7 mouse cellular contexts compared by ENCODE assay signal in the genomic region with DNA sequence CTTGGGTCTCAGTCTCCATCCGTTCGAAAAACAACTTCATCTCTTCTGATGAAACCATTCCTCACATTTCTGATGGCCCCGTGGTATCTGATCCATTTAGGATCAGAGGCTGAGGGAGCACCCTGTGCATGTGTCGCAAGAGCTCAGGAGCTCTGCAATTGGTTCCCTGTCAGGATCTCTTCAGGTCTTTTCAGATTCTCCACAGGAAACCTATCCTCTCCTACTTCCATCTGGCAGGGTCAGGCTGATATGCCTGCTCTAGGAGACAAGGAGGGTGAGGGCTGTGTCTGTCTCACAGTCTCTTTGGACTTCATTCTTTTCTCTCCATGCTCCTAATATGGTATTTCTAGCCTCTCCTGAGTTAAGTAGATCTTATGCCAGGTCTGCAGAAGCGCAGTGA. TPM values are rescaled to one million over a fixed set of nuclear protein-coding genes. Genes with fewer than 3 reads are reported as not detected.
DNase-seq lines count a peak whose midpoint lies in the region; ATAC-seq and TF ChIP-seq lines count a peak whose summit lies in the region.

No protein-coding gene starts in this region.

- peak overlapping the region; percentile 55 for H3K4me3 ChIP-seq in kidney, adult 2 months (ENCODE audit: insufficient read depth, low read depth, low read length)
- H3K4me3 ChIP-seq in C2C12 (ENCODE audit: insufficient read depth, poor library complexity, severe bottlenecking) (no peak overlapping the region), ES-Bruce4 (ENCODE audit: low read depth, low read length) (peak overlapping the region; percentile 87)
- no peak overlapping the region for H3K4me3 ChIP-seq in intestine, postnatal 0 days (ENCODE audit: low read depth, low read length)

- H3K79me2 ChIP-seq in C2C12 (ENCODE audit: control insufficient read depth, insufficient read depth) = peaks cover 49% of the 10 kb centered on the region

- H3K9ac ChIP-seq in ES-Bruce4 (ENCODE audit: low read depth, poor library complexity, severe bottlenecking) = peak overlapping the region; percentile 61
- H3K9ac ChIP-seq in intestine, postnatal 0 days (ENCODE audit: low read depth, low read length) = no peak overlapping the region

- peaks cover 7% of the 10 kb centered on the region for H3K4me1 ChIP-seq in kidney, adult 2 months (ENCODE audit: control insufficient read depth, insufficient read depth, low read length)
- H3K4me1 ChIP-seq in ES-Bruce4 (ENCODE audit: control insufficient read depth, insufficient read depth, low read length) = peaks cover 6% of the 10 kb centered on the region
- H3K4me1 ChIP-seq in intestine, postnatal 0 days (replicated peaks; ENCODE audit: control insufficient read depth, insufficient read depth, low read length) = peaks cover 5% of the 10 kb centered on the region; the same call in 1 of the 2 replicates

- no peak for TF ChIP-seq POLR2A in kidney, adult 2 months (IDR thresholded peaks at IDR 0.05; ENCODE audit: low read depth, low read length)
- no peak for TF ChIP-seq POLR2A in ES-Bruce4 (IDR thresholded peaks at IDR 0.05; ENCODE audit: insufficient read depth, low read length)

- no peak overlapping the region for H3ac ChIP-seq in C2C12 (ENCODE audit: control insufficient read depth, insufficient read length, low read depth)

- no peaks in the 10 kb centered on the region for H3K9me3 ChIP-seq in ES-Bruce4 (replicated peaks; ENCODE audit: control insufficient read depth, insufficient read depth, low read length, poor library complexity, severe bottlenecking)
- H3K9me3 ChIP-seq in intestine, postnatal 0 days (ENCODE audit: control insufficient read depth) = no peaks in the 10 kb centered on the region

- no peak for ATAC-seq in intestine, postnatal 0 days

- no peaks in the 10 kb centered on the region for H3K36me3 ChIP-seq in kidney, adult 2 months (ENCODE audit: control insufficient read depth, insufficient read depth, low read length)
- H3K36me3 ChIP-seq in C2C12 (ENCODE audit: control insufficient read depth, insufficient read depth) (peaks cover 4% of the 10 kb centered on the region), ES-Bruce4 (ENCODE audit: control insufficient read depth, insufficient read depth, low read length, poor library complexity, severe bottlenecking) (no peaks in the 10 kb centered on the region)
- no peaks in the 10 kb centered on the region; the same call in 1 of the 2 replicates for H3K36me3 ChIP-seq in intestine, postnatal 0 days (ENCODE audit: control insufficient read depth, insufficient read depth)

- H3K79me3 ChIP-seq in C2C12 (ENCODE audit: low read depth) = peaks cover 36% of the 10 kb centered on the region

- WGBS in kidney, adult 2 months = 89% methylated on average over 5 of the region's 5 CpGs
- 88% methylated on average over 5 of the region's 5 CpGs for WGBS in intestine, postnatal 0 days

- no peak overlapping the region for H3K27ac ChIP-seq in kidney, adult 2 months (ENCODE audit: insufficient read depth, low read depth, low read length)
- peak overlapping the region; percentile 26; the same call in 1 of the 2 replicates for H3K27ac ChIP-seq in ES-Bruce4 (ENCODE audit: insufficient read depth, low read length)
- H3K27ac ChIP-seq in intestine, postnatal 0 days (ENCODE audit: low read depth, low read length) = peak overlapping the region; percentile 50; the same call in 1 of the 2 replicates

- no peaks in the 10 kb centered on the region for H3K27me3 ChIP-seq in kidney, adult 2 months (replicated peaks; ENCODE audit: control insufficient read depth, insufficient read depth, low read length)
- no peaks in the 10 kb centered on the region for H3K27me3 ChIP-seq in C2C12 (ENCODE audit: control insufficient read depth, insufficient read depth, insufficient read length)
- no peaks in the 10 kb centered on the region for H3K27me3 ChIP-seq in ES-Bruce4 (ENCODE audit: control insufficient read depth, insufficient read depth, low read length, poor library complexity, severe bottlenecking)
- H3K27me3 ChIP-seq in intestine, postnatal 0 days (replicated peaks; ENCODE audit: control insufficient read depth, insufficient read depth, low read length) = no peaks in the 10 kb centered on the region

- peak overlapping the region; percentile 27; the same call in 1 of the 2 replicates for H3K4me2 ChIP-seq in intestine, postnatal 0 days (replicated peaks; ENCODE audit: low read depth)

- TF ChIP-seq EP300 in ES-Bruce4 (IDR thresholded peaks at IDR 0.05; ENCODE audit: insufficient read depth, low read depth, low read length) = no peak

- no peak for DNase-seq in kidney, adult 2 months
- DNase-seq in kidney, postnatal 14 days = no peak
- no peak for DNase-seq in testis, postnatal 10 days (ENCODE audit: low spot score)
- no peak for DNase-seq in yolk sac, embryonic 10.5 days (ENCODE audit: low spot score)

- no peak for TF ChIP-seq CTCF in kidney, adult 2 months (conservative IDR thresholded peaks at IDR 0.05; ENCODE audit: insufficient read depth, insufficient read length, low read depth, low read length)
- TF ChIP-seq CTCF in C2C12 (IDR thresholded peaks at IDR 0.05; ENCODE audit: control insufficient read depth, insufficient read depth, insufficient read length) (no peak), ES-Bruce4 (IDR thresholded peaks at IDR 0.05; ENCODE audit: low read depth, low read length) (no peak)
- no peak for TF ChIP-seq CTCF in intestine, postnatal 0 days (IDR thresholded peaks at IDR 0.05; ENCODE audit: low read depth)

TF ChIP-seq in C2C12, 6 proteins besides CTCF, POLR2A, EP300 and RAD21:
- TF ChIP-seq MYOD1 (IDR thresholded peaks at IDR 0.05; ENCODE audit: control insufficient read depth, insufficient read length, low read depth) = no peak
- peak; percentile 3 for TF ChIP-seq CEBPB (IDR thresholded peaks at IDR 0.05; ENCODE audit: low read depth)

RNA-seq across cellular contexts. Expression of gene Fam160b1, which starts 2.7 kb away (rescaled TPM):
- 7.3 and 8.0 TPM in 2 replicates for polyA plus RNA-seq in kidney, adult 2 months (2012; rRNA removed)
- 7.3 TPM for polyA plus RNA-seq in C2C12 (2012; fragmentation: generic; extraction: Trizol)
- polyA plus RNA-seq in ES-Bruce4 (2011; ENCODE audit: insufficient read depth, insufficient read length, low read depth, missing spikeins) = 26.1 and 26.7 TPM in 2 replicates
- 13.9 and 14.9 TPM in 2 replicates for polyA plus RNA-seq in intestine, postnatal 0 days (2015; fragmentation: Nextera tagmentation; extraction: Ambion mirVana)

RNA-seq across cellular contexts. Expression of gene Ablim1, which starts 43.1 kb away (rescaled TPM):
- polyA plus RNA-seq in kidney, adult 2 months (2012; rRNA removed) = 34.7 and 38.3 TPM in 2 replicates
- polyA plus RNA-seq in C2C12 (2012; fragmentation: generic; extraction: Trizol) (9.8 TPM), ES-Bruce4 (2011; ENCODE audit: insufficient read depth, insufficient read length, low read depth, missing spikeins) (12.2 and 13.9 TPM in 2 replicates)
- polyA plus RNA-seq in intestine, postnatal 0 days (2015; fragmentation: Nextera tagmentation; extraction: Ambion mirVana) = 24.4 and 28.7 TPM in 2 replicates

Comparison
In these comparisons a context has a peak if more than half of its experiments do, and no peak if none do; other contexts are left out.
1. H3K4me3 ChIP-seq: peak in kidney, adult 2 months (single experiment) and ES-Bruce4 (single experiment); none in C2C12 (single experiment) and intestine, postnatal 0 days (single experiment).